Mouse (Mus musculus) kidney, postnatal 10 days (tissue): ENCODE data around the gene Dmwd.
A peak's percentile ranks its signal among the peaks of the same experiment; 100 is the strongest.

Experiments used
- DNase-seq: peaks from one replicate; pipeline ENCODE4 v3.0.0; 2021; ENCODE audit warnings: mixed read lengths

The Dmwd gene

DNA sequence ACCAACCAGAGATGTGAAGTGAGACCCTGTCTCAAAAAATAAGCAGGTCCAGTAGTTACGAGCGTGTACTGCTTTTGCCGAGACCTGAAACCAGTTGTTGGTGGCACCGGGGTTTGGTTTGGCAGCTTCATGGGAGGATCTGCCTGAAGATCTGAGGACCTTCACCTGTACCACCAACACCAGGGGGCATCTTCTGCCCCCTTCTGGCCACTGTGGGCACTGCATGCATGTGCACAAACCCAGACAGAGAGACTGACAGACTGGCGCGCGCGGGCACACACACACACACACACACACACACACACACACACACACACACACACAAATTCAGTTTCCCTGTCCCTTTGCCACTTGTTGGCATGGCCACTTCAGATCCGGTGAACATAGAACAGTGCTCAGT lies 2.5 kb upstream of the Dmwd start:
- DNase-seq = peak; percentile 68

DNA sequence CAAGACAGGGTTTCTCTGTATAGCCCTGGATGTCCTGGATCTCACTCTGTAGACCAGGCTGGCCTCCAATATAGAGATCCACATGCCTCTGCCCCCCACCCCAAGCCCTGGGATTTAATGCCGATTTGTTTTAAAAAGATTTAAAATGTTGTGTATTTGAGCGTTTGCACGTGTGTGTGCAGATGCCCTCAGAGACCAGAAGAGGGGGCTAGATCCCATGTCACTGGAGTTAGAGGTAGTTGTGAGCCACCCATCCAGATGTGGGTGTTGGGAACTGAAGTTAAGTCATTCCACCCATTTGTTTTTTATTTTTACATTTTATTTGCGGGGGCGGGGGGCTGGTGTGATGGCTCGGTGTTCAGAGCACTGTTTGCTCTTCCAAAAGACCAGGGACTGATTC lies 1.5 kb upstream of the Dmwd start:
- no peak for DNase-seq

DNA sequence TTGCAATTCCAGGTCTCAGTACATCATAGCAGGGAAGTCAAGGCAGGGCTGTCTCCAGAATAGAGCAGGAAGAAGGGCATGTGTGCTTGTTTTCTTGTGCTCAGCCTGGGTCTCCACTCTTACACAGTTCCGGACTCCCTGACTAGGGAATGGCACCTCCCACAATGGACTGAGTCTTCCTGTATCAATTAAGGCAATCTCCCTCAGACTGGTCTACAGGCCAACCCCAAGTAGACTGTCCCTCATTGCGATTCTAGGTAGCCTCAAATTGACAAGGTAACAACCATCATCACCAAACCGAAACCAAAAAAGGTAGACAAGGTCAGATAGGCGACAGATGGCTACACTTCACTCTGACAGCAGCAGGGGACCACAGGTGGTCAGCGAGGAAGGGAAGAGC lies 796 bp upstream of the Dmwd start:
- no peak for DNase-seq

DNA sequence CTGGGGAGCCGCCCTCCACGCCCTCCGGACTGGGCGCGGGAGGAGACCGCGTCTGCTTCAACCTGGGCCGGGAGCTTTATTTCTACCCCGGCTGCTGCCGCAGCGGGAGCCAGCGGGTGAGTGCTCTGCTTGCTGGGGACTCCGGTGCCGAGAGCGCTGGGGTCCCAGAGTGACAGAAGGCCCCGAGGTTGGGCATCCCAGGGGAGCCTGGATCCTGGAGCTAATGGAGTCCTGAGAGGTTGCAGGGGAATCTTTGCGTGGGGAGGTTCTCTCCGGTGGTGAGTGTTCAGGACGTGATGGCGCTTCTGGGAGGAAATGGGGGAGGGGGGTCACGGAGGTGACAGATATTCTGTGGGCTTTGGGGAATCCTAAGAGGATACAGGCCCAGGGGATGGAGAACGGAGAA lies 562 bp downstream of the Dmwd start:
- DNase-seq = peak; percentile 60

DNA sequence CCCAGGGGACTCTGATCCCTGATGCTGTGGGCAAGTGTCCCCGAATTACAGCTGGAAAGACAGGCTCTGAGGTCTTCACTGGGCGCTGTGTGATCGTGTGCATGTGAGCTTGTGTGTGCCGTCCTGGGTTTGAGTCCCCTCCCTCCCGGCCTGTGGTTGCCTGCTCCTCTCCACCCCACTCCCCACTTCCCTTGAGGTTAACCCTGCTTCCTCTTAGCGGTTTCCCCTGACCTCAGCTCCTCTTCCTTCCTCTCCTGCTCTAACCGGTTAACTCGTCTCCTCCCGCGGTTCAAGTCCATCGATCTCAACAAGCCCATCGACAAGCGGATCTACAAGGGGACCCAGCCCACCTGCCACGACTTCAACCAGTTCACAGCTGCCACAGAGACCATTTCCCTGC lies 1.7 kb downstream of the Dmwd start:
- no peak for DNase-seq

DNA sequence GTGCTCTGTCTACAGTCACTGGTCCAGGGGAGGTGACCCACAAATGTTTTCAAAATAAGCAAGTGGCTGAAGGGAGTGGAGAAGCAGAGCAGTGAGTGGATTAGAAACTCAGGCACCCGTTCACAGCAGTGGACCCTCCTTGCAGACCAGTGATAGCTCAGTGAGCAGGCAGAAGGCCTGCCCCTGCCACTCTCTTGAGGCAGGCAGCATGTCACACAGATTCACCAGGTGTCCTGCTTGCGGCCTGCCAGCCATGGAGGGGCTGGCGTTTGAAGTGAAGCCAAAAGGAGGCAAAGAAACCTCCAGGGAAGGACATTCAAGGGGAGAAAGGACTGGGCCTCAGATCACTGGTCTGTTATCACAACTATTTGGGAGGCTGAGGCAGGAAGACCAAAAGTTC lies 2.7 kb downstream of the Dmwd start:
- no peak for DNase-seq

DNA sequence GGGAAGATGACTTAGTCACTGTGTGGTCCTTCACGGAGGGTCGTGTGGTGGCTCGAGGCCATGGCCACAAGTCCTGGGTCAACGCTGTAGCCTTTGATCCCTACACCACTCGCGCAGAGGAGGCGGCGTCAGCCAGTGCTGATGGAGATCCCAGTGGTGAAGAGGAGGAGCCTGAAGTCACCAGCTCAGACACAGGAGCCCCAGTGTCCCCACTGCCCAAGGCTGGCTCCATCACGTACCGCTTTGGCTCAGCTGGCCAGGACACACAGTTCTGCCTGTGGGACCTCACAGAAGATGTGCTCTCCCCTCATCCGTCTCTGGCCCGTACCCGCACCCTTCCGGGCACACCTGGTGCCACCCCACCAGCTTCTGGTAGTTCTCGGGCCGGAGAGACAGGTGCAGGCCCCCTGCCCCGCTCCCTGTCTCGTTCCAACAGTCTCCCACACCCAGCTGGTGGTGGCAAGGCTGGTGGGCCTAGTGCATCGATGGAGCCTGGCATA lies 4.5 kb downstream of the Dmwd start:
- DNase-seq = no peak

DNA sequence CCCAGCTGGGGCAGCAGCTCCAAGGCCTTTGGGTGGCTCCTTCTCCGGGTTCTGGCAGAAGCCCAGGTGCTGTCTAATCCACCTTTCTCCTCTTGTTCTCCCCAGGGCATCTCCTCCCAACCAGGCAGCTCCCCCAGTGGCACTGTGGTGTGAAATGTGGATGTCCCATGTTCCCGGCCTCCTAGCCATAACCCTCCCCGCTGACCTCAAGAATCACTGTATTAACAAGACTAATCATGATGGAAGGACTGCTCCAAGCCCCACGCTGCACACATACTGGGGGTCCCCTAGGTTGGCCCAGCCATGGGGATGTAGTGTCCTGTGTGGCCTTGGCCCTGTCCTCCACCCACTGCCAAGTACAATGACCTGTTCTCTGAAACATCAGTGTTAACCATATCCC lies 6.1 kb downstream of the Dmwd start:
- DNase-seq = no peak

DNA sequence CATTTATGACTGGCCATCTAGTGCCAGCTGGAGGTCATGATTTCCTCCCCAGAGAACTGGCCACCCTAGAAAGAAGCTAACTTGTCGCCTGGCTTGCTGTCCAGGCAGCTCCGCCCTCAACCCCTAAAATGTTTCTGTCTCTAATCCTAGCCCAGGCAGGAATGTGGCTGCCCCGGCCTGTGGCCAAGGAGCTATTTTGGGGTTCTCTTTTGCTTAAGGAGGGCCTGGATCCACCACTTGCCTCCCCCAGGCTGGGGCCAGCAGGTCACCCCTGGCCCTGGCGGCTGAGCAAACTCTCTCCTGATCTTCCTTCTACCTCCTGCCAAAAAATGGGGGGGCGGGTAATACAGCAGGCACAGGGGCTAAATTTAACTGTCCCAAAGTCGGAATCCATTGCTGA lies 7.1 kb downstream of the Dmwd start:
- DNase-seq = peak; percentile 45

DNA sequence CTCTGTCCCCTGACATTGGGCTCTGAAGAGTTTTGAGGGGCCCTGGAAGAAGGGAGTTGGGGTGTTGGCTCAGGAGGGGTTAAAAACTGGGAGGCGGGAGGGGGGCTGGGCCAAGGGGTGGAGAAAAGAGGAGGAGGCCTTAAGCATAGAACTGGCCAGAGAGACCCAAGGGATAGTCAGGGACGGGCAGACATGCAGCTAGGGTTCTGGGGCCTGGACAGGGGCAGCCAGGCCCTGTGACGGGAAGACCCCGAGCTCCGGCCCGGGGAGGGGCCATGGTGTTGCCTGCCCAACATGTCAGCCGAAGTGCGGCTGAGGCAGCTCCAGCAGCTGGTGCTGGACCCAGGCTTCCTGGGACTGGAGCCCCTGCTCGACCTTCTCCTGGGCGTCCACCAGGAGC lies 7.7 kb downstream of the Dmwd start, which contains the start of gene Dmpk:
Gene Dmpk, plus strand, starts transcription at position 149 of the 400 bp plus-strand sequence.
- peak; percentile 62 for DNase-seq

DNA sequence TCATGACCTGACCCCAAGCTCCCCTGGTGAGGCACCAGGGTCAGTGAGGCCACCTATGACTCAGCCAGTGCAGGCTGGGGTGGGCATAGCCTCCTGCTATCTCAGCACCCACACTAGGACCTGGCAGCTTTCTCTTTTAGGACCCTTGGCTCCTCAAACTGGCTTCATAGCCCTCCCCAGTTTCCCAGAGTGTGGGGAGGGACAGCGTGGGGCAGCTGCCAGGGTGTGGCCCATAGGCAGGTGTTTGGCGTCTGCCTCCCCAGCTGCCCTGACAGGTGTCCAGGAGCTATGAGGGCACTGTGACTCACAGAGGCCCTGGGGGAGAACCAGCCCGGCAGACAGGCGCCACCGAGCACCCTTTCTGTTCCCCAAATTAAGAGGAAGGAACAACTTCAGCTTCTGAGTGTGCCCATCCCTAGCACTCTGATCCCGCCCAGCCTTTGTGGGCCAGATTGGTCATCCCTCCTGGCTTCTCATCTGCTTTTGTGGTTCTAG lies 8.3 kb downstream of the Dmwd start:
- no peak for DNase-seq

DNA sequence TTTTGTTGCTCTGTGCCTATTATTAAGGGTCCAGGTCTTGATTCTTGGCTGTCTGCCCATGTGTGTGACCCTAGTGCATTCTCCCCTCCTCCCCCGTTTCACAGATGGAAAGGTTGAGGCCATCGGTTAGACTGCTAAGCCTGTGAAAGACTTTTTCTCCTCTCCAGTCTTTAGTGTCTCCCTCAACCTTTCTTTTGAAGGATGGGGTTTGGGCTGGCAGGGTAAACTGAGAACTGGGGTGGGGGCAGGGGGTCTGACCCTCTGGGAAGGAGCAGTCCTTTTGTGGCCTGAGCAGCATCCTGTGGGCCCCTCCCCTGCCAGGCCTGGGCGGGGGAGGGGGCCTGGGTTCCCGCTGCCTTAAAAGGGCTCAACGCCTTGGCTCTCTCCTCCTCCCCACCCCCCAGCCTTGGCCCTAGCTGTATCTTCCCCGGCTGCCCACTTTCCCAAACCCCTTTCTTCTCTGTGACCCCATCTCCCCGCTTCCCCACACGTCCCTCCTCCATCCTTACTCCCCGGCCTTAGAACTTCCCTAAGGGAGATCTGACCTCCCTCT lies 9.0 kb downstream of the Dmwd start:
- no peak for DNase-seq

DNA sequence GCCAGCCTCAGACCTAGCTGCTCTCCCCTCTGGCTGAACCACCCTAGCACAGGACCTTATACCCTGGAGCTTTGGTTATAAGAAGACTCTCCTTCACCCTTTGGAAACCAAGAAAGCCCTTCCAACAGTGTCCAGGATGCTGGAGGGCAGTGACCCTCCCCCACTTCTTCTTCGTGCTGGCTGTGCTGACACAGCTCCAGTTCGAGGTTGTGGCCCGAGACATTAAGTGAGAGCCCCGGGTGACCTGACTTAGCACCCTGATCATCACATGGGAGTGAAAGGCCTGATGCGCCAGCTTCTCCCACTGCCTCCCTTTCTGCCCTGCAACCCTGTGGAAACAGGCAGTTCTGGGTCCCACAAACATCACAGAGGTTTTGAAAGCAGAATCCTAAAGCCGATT lies 9.5 kb downstream of the Dmwd start:
- no peak for DNase-seq

DNA sequence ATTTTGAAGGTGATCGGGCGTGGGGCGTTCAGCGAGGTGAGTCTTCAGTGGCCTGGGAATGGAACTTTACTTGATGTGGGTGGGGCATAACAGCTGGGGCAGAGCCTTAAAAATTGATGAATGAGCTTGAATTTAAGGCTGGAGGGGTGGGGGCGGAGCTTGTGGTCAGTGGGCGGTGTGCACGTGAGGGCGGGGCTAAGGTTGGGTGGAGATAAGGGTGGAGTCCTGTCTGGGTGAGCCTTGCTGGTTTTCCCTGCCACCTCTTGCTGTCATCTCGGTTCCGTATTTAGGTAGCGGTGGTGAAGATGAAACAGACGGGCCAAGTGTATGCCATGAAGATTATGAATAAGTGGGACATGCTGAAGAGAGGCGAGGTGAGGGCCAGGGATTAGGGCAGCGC lies 10.0 kb downstream of the Dmwd start:
- peak; percentile 82 for DNase-seq

DNA sequence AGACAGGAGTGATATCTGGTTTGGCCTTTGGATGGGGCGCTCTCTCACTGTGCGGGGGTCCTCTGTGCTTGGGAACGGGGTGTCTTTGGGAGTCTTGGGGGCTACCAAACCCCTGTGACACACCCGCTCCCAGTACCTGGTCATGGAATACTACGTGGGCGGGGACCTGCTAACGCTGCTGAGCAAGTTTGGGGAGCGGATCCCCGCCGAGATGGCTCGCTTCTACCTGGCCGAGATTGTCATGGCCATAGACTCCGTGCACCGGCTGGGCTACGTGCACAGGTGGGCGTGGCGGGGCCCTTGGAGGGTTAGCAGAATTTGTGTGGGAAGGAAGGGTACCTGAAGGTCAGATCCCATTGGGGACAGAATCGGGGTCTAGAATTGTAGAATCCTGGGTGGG lies 10.7 kb downstream of the Dmwd start:
- DNase-seq = no peak

DNA sequence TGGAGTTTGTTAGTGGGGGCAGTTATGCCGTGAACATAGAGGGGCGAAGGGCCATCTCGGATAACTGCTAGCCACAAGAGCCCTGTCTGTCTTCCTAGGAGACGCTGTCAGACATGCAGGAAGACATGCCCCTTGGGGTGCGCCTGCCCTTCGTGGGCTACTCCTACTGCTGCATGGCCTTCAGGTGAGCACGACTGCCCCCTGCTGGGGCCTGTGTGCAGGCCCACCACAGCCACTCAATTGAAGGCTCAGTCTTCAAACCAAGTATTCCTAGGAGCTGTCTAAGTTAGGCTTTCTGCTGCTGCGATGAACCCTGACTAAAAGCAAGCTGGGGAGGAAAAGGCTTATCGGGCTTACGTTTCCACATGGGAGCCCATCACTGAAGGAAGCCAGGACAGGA lies 12.8 kb downstream of the Dmwd start:
- DNase-seq = peak; percentile 83

DNA sequence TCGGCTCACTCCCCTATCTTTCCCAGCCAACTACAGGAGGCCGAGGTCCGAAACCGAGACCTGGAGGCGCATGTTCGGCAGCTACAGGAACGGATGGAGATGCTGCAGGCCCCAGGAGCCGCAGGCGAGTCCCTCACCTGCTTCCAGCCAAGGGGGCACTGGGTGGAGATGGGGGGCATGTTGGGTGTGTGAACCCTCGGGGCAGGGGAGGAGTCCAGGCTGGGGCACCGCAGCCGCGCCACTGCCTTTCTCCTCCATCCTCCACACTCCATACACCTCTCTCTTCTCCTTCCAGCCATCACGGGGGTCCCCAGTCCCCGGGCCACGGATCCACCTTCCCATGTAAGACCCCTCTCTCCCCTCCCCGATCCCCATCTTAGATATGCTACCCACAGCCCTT lies 15.9 kb downstream of the Dmwd start:
- DNase-seq = no peak

DNA sequence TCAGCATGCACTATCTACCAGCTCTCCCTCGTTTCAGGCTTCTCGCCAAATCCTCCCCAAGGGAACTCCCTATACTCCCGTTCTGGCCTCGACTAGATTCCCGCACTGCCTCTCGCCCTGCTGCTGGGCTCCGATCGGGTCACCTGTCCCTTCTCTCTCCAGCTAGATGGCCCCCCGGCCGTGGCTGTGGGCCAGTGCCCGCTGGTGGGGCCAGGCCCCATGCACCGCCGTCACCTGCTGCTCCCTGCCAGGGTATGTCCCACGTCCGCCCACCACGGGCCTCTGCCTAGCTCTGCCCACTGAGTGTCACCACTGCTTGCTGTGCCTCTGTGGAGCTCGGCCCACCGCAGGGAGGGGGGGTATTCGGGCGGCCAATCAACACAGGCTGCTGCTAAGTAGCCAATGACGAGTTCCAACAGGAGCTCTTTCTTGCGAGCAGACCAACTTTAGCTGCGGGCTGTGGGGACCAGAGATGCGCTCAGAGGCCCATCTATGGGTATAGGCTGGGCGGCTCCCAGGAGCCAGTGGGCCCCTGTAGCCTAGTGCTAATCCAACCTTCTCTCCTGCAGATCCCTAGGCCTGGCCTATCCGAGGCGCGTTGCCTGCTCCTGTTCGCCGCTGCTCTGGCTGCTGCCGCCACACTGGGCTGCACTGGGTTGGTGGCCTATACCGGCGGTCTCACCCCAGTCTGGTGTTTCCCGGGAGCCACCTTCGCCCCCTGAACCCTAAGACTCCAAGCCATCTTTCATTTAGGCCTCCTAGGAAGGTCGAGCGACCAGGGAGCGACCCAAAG lies 16.6 kb downstream of the Dmwd start:
- DNase-seq = peak; percentile 82

DNA sequence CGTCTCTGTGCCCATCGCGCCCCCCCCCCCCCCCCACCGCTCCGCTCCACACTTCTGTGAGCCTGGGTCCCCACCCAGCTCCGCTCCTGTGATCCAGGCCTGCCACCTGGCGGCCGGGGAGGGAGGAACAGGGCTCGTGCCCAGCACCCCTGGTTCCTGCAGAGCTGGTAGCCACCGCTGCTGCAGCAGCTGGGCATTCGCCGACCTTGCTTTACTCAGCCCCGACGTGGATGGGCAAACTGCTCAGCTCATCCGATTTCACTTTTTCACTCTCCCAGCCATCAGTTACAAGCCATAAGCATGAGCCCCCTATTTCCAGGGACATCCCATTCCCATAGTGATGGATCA lies 17.1 kb downstream of the Dmwd start:
- DNase-seq = peak; percentile 93

DNA sequence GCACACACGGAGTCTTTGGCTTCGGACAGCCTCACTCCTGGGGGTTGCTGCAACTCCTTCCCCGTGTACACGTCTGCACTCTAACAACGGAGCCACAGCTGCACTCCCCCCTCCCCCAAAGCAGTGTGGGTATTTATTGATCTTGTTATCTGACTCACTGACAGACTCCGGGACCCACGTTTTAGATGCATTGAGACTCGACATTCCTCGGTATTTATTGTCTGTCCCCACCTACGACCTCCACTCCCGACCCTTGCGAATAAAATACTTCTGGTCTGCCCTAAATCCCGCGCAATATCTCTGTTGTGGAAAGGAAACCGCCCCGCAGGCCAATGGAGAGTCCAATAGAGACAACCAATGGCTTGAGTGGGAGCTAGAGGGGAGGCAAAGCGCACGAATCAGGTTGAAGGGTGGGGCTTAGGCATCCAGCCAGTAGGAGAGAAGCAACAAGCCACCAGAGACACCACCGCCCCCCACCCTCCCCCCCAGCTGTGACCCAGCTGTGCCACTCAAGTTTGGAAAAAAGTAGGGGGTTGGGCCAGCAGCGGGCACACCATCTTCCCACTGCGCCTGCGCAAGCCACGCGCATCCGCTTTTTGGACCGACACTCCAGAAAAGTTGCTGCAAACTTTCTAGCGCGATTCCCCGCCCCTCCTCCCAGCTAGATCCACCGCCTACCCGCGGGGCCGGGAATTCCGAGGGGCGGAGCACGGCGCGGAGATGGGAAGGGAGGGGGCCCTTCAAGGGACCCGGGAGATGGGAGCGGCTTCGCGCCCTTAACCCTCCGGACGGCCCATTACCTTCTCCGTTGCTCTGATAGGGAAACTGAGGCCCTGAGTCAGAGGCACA lies 17.7 kb downstream of the Dmwd start:
- peak; percentile 99 for DNase-seq

DNA sequence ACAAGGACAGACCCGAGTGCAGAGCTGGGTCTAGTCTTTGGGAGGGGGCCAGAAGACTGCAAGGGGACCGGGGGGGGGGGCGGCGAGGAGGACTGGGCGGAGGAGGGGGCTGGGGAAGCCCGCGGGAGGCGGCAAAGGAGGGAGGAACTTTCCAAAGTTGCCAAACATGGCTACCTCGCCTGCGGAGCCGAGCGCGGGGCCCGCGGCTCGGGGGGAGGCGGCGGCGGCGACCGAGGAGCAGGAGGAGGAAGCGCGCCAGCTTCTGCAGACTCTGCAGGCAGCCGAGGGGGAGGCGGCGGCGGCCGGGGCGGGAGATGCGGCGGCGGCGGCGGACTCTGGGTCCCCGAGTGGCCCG lies 18.4 kb downstream of the Dmwd start, which contains the start of gene Six5:
Gene Six5, plus strand, starts transcription at position 124 of the 355 bp plus-strand sequence.
- DNase-seq = peak; percentile 81

DNA sequence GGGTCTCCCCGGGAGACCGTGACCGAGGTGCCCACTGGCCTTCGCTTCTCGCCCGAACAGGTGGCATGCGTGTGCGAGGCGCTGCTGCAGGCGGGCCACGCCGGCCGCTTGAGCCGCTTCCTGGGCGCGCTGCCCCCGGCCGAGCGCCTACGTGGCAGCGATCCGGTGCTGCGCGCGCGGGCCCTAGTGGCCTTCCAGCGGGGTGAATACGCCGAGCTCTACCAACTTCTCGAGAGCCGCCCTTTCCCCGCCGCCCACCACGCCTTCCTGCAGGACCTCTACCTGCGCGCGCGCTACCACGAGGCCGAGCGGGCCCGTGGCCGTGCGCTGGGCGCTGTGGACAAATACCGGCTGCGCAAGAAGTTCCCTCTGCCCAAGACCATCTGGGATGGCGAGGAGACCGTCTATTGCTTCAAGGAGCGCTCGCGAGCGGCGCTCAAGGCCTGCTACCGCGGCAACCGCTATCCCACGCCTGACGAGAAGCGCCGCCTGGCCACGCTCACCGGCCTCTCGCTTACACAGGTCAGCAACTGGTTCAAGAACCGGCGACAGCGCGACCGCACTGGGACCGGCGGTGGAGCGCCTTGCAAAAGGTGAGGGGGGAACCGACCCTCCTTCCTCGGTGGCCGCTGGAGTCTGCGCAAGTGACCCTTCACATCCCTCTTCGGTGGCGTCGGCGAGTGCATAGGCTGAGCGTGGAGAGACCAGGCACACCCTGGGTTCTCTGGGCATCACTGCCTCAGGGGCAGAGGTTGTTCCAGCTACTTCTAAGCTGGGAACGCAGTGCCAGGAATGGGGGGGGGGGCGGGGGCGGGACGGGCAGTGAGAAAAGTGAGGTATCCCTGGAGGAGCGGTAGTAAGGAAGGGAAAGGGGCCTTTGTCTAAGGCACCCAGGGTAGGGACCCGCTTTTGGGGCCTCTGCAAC lies 19.1 kb downstream of the Dmwd start:
- DNase-seq = peak; percentile 80

DNA sequence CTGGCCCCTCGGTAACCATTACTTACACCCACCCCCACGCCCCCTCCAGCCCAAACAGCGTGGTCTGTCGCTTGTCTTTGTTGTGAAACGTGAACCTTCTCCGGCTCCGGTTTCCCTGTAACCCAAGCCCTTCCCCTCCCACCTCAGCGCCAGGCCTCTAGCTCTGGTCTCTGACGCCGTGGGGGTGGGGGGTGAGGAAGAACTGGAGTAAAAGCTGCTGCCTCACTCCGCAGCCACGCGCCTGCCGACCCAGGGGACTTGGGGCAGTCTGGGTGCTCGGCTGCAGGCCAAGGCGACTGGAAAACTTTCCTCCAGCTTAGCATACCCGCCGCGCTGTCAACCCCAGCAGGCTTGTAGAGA lies 19.7 kb downstream of the Dmwd start:
- DNase-seq = peak; percentile 88
